8 mouse cellular contexts compared by ENCODE assay signal in the genomic region with DNA sequence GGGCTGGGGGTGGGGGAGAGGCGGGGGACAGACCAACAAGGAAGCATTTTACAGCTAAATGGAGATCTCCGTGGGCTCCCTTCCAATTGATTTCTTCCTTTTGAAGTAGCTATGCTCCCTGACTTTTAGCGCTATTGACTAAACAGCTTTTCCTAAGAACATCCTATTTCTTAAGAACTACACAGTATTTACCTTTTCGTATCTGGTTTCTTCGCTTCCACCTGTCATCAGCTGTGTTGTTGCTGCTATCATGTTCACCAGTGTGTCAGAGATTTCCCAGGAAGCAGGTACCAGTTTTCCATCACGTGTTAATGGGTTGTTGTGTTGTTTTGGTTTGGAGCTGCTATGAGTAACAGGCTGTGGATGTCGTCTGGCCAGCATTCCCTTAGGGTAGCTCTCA. TPM values are rescaled to one million over a fixed set of nuclear protein-coding genes. Genes with fewer than 3 reads are reported as not detected.
DNase-seq lines count a peak whose midpoint lies in the region; ATAC-seq and TF ChIP-seq lines count a peak whose summit lies in the region.

A gene (minus strand): TSS at position 260 of the 400 bp plus-strand sequence.

- peak within 1 kb of the TSS; percentile 95 for H3K4me2 ChIP-seq in liver, embryonic 14.5 days (ENCODE audit: low read depth)

- H3K9me3 ChIP-seq in liver, embryonic 14.5 days (ENCODE audit: control insufficient read depth, low read length), result no peaks in the 10 kb centered on the region

- WGBS in liver, embryonic 14.5 days (ENCODE audit: insufficient replicate concordance), result 51% methylated on average over 7 of the region's 7 CpGs

- H3K4me1 ChIP-seq in liver, embryonic 14.5 days (replicated peaks; ENCODE audit: control insufficient read depth in 2 of 2, insufficient read depth in 2 of 2, low read length in 1 of 2), result peaks cover 19 to 31% of the 10 kb centered on the region in 2 experiments

- H3K27me3 ChIP-seq in liver, embryonic 14.5 days (ENCODE audit: control insufficient read depth, insufficient read depth, low read length), result no peaks in the 10 kb centered on the region

- no peak for TF ChIP-seq EP300 in liver, embryonic 14.5 days (IDR thresholded peaks at IDR 0.05; ENCODE audit: low read depth)

- no peak for ATAC-seq in liver, embryonic 14.5 days (ENCODE audit: insufficient read depth)
- no peak for ATAC-seq in megakaryocyte-erythroid progenitor cell, adult 5-6 weeks (replicated peaks; ENCODE audit: low FRiP score, low TSS enrichment, poor library complexity, severe bottlenecking)

- H3K4me3 ChIP-seq in liver, embryonic 14.5 days (ENCODE audit: insufficient read depth in 1 of 2, low read depth in 2 of 2, low read length in 2 of 2), result peak within 1 kb of the TSS; percentile 96 to 99

- DNase-seq in frontal cortex, adult 2 months (ENCODE audit: extremely low spot score in 1 of 2, low spot score in 1 of 2), result no peak
- DNase-seq in frontal cortex, postnatal 36 days (ENCODE audit: low spot score in 2 of 2), result no peak
- no peak for DNase-seq in thymus, postnatal 0 days (ENCODE audit: low spot score)
- no peak for DNase-seq in thymus, adult 18-20 months
- no peak for DNase-seq in heart, postnatal 36 days
- no peak for DNase-seq in liver, embryonic 14.5 days (ENCODE audit: low read depth in 3 of 3, low spot score in 3 of 3)
- DNase-seq in right cerebral cortex, postnatal 14 days, result no peak

- intact Hi-C loops in heart, postnatal 36 days (cut with DNase I), result loop anchor here (2.0 kb wide), 1 partner anchor 18 kb away; a partner anchor contains a TSS

- H3K27ac ChIP-seq in liver, embryonic 14.5 days, result peak within 1 kb of the TSS; percentile 91

- no peaks in the 10 kb centered on the region for H3K36me3 ChIP-seq in liver, embryonic 14.5 days (replicated peaks; ENCODE audit: control insufficient read depth, insufficient read depth, low read depth)

- H3K9ac ChIP-seq in liver, embryonic 14.5 days (replicated peaks), result peak within 1 kb of the TSS; percentile 96

- no peak for TF ChIP-seq CTCF in liver, embryonic 14.5 days (IDR thresholded peaks at IDR 0.05; ENCODE audit: low read depth)

RNA-seq across cellular contexts. Expression of the gene that starts here (rescaled TPM):
- 13.3 and 14.6 TPM in 2 replicates for polyA plus RNA-seq in frontal cortex, adult 2 months (2012; rRNA removed)
- polyA plus RNA-seq in thymus, postnatal 0 days (2015; fragmentation: Nextera tagmentation; extraction: Ambion mirVana), result 11.9 and 15.0 TPM in 2 replicates
- total RNA-seq in heart, postnatal 36 days (2021), result 10 to 100 TPM; 15.5 to 16.0 TPM
- polyA plus RNA-seq in liver, embryonic 14.5 days (2012; rRNA removed), result 10.7 and 14.0 TPM in 2 replicates
- polyA plus RNA-seq in liver, embryonic 14.5 days (2014; fragmentation: Nextera tagmentation; extraction: Ambion mirVana), result 11.1 and 15.0 TPM in 2 replicates
- 5.8 and 9.2 TPM in 2 replicates for total RNA-seq in megakaryocyte-erythroid progenitor cell, adult 5-6 weeks (2014; fragmentation: Nextera tagmentation)
- total RNA-seq in megakaryocyte-erythroid progenitor cell, adult 5-6 weeks (2017), result 1.4 and 2.2 TPM in 2 replicates
